Mouse (Mus musculus) limb, embryonic 12.5 days (tissue): Measurements from ENCODE around the gene Xylb. TPM values are rescaled to one million over a fixed set of nuclear protein-coding genes. Genes with fewer than 3 reads are reported as not detected.
A peak's percentile ranks its signal among the peaks of the same experiment; 100 is the strongest.

Experiments used
- ATAC-seq: fragments of 200-750 bp; cut with Nextera tagmentation; 2 replicates; pipeline ENCODE4 v1.8.0; 2017; ENCODE audit warnings: low read depth, moderate TSS enrichment; ENCODE audit not compliant: insufficient number of reproducible peaks, insufficient read depth, low FRiP score, low TSS enrichment
- H3K27ac ChIP-seq: fragments of 300-500 bp; sonication (generic); 2 replicates; pipeline ENCODE4 v1.5.1; 2016; ENCODE audit warnings: mild to moderate bottlenecking, moderate library complexity
- H3K27me3 ChIP-seq: fragments of 300-500 bp; sonication (generic); 2 replicates; pipeline ENCODE4 v1.6.1; 2016; ENCODE audit warnings: mild to moderate bottlenecking, moderate library complexity
- H3K36me3 ChIP-seq: fragments of 300-500 bp; sonication (generic); 2 replicates; pipeline ENCODE4 v1.6.1; 2016; ENCODE audit warnings: mild to moderate bottlenecking, moderate library complexity
- H3K4me1 ChIP-seq: fragments of 300-500 bp; sonication (generic); replicated peaks from 2 replicates; pipeline ENCODE4 v1.6.1; 2016
- H3K4me2 ChIP-seq: fragments of 300-500 bp; sonication (generic); 2 replicates; pipeline ENCODE4 v1.6.1; 2016; ENCODE audit warnings: mild to moderate bottlenecking, moderate library complexity
- H3K4me3 ChIP-seq: fragments of 300-500 bp; sonication (generic); replicated peaks from 2 replicates; pipeline ENCODE4 v1.5.1; 2016; ENCODE audit warnings: mild to moderate bottlenecking
- H3K9ac ChIP-seq: fragments of 300-500 bp; sonication (generic); replicated peaks from 2 replicates; pipeline ENCODE4 v1.6.1; 2016; ENCODE audit warnings: mild to moderate bottlenecking, moderate library complexity
- H3K9me3 ChIP-seq: fragments of 300-500 bp; sonication (generic); 2 replicates; pipeline ENCODE4 v1.6.1; 2016; ENCODE audit warnings: mild to moderate bottlenecking, moderate library complexity
- WGBS: fragments of 180-500 bp; shearing (Covaris S2); methylation state at CpG from one replicate; pipeline ENCODE4 v1.1.7; 2016; 5-methylcytosine and 5-hydroxymethylcytosine counted together
- polyA plus RNA-seq: library from polyadenylated mRNA; unstranded; fragments of >200 nt; fragmentation: Nextera tagmentation; extraction: Ambion mirVana; gene quantifications from 2 replicates; pipeline ENCODE4 v1.2.1, GENCODE M21; 2016

Xylb gene
- polyA plus RNA-seq, 1 experiment from 2014 or later: 7.6 TPM

DNA sequence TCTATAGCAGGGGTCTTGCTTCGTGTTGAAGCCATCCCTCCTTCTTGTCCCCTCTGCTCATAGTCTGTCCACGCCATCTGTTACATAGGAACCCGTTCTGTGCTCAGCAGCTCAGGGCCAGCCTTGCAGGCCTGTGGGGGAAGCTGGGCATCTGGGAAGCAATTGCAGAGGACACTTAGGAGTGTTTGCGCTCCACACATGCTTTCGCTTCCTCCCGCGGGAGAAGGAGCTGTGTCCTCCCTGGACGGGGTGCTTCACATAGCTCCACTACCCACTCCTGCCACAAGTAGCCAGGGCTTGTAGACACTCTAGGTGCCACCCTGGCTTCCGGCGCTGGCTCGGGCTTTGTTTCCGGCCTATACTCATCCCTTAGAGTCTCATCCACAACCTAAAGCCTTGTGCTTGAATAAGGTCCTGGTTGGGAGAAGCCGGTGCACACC, 68.8 kb downstream of the Xylb start:
- H3K4me2 ChIP-seq: no peak overlapping the region
- ATAC-seq: no peak
- H3K9me3 ChIP-seq: no peaks in the 10 kb centered on the region
- no peak overlapping the region for H3K4me3 ChIP-seq
- 0 out of 2 replicates have a peak overlapping the region, but pooled peaks have one; percentile 12 for H3K9ac ChIP-seq
- no peak overlapping the region for H3K27ac ChIP-seq
- WGBS: 90% methylated on average over 13 of the region's 13 CpGs
- H3K4me1 ChIP-seq: peaks cover 54% of the 10 kb centered on the region
- H3K36me3 ChIP-seq: peaks cover 38% of the 10 kb centered on the region
- H3K27me3 ChIP-seq: no peaks in the 10 kb centered on the region

DNA sequence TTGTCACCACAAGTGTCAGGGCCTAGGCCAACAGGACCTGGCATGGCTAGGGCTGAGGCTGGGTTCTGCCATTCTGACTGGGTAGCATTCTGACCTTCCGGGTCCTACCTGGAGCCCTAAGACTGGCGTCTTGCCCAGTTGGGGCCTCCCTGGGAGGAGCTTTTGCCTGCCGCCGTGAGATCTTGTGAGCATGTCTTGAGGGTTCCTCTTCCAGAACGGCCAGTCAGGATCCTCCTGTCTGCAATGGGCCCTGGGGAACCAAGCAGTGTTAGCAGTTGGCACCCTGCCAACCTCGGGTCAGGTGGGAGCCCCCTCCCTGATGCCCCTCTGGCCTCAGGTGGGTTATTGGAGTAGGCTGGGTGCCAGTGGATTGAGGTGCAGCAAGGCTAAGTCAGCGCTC, 69.3 kb downstream of the Xylb start:
- Histone ChIP-seq H3K4me1 (peaks cover 54% of the 10 kb centered on the region), H3K4me2 (no peak overlapping the region), H3K9ac (no peak overlapping the region; the same call in 1 of the 2 replicates), H3K36me3 (peaks cover 43% of the 10 kb centered on the region), H3K27me3 (no peaks in the 10 kb centered on the region), H3K27ac (no peak overlapping the region), H3K4me3 (no peak overlapping the region), H3K9me3 (no peaks in the 10 kb centered on the region)
- WGBS: 69% methylated on average over 7 of the region's 7 CpGs
- no peak for ATAC-seq

DNA sequence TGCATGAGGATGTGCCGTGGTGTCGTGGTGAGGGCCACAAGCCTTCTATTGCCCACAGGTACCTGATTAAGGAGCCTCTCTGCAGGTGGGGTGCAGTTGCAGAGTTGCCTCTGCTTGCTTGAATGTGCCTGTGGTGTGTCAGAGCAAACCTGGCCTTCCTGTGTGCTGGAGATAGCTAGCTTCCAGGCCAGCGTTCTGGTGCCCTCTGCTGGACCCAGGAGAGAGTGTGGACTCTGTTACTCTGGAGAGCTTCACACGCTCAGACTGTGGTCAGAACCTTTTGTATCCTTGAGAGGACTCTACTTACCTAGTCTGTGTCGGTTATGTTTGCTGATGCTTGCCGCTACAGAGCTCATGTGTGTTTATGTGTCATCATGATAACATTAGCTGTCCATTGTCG, 73.1 kb downstream of the Xylb start:
- peaks cover 79% of the 10 kb centered on the region for H3K36me3 ChIP-seq
- ATAC-seq: no peak; the same call in 1 of the 2 replicates

DNA sequence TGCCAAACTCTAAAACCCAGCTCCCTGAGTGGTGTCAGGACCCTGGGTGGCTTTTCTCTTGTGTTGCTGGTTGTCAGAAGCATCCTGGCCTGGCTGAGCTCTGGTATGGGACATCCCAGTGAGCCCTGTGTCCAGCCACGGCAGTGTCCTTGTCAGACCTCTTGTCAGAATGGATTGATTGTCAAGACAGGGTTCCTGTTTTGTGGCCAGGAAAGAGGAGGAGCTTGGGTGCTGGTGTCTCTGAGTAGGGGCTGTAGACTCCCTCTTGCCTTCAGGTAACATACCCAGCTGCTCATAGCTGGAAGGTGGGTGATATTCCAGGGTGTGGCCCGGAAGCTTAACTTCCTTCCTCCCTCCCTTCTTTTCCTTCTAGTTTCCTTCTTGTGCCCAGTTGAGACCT, 78.7 kb downstream of the Xylb start:
- H3K27me3 ChIP-seq: no peaks in the 10 kb centered on the region
- H3K9me3 ChIP-seq: no peaks in the 10 kb centered on the region
- no peak overlapping the region for H3K4me2 ChIP-seq
- 74% methylated on average over 2 of the region's 2 CpGs for WGBS
- H3K4me1 ChIP-seq: no peaks in the 10 kb centered on the region
- H3K27ac ChIP-seq: no peak overlapping the region
- H3K4me3 ChIP-seq: no peak overlapping the region
- H3K9ac ChIP-seq: no peak overlapping the region
- H3K36me3 ChIP-seq: peaks cover 96% of the 10 kb centered on the region
- no peak for ATAC-seq

More for the DNA sequence above, 73.1 kb downstream of the Xylb start:
- H3K4me2 ChIP-seq: no peak overlapping the region
- 61% methylated on average over 7 of the region's 7 CpGs for WGBS
- H3K9me3 ChIP-seq: no peaks in the 10 kb centered on the region
- no peak overlapping the region for H3K4me3 ChIP-seq
- peaks cover 21% of the 10 kb centered on the region for H3K4me1 ChIP-seq
- no peak overlapping the region for H3K27ac ChIP-seq
- no peak overlapping the region for H3K9ac ChIP-seq
- no peaks in the 10 kb centered on the region for H3K27me3 ChIP-seq

DNA sequence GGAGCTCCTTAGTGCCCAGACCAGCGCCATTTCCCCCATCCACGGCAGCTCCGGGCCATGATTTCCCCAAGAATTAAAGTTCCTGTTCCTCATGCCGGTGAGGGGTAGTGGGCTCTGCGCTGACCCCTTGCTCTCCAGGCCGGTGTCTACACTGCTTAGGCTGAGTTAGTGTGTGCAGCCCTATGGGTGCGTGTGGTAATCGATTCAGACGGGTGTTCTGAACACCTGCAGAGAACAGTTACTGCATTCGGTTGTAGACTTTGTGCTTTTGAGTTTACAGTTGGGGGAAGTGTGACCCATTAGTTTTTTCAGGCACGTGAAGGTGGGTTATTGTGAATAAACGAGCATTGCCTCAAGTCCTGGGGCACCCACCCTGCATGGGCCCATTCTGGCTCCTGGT, 80.9 kb downstream of the Xylb start:
- no peak overlapping the region for H3K4me3 ChIP-seq
- H3K4me1 ChIP-seq: no peaks in the 10 kb centered on the region
- H3K36me3 ChIP-seq: peaks cover 78% of the 10 kb centered on the region
- no peak overlapping the region for H3K9ac ChIP-seq
- H3K27ac ChIP-seq: no peak overlapping the region
- no peak for ATAC-seq
- no peaks in the 10 kb centered on the region for H3K27me3 ChIP-seq
- no peaks in the 10 kb centered on the region for H3K9me3 ChIP-seq
- WGBS: 90% methylated on average over 12 of the region's 12 CpGs
- no peak overlapping the region for H3K4me2 ChIP-seq

DNA sequence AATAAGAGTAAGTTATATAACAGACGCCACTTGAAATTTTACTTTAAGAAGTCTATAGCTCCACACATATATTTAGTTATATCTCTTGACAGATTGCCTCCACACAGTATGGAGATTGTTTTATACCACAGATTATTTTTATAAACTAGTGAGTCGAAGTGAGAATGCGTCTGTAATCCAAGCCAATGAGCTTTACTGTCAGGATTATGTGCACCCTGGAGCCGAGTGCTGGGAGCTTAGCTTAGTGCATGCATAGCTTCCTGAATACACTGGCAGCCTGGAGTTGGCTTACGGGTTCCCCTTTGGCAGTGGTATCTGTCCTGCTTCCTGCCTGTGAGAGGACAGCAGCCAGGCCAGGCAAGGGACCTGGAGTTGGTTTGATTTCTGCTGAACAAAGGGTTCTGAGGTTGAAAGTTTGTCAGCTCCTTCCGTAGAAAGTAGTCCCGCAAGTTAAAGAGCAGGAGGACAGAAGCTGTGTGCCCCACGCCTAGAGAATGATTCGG, 81.4 kb downstream of the Xylb start:
- no peaks in the 10 kb centered on the region for H3K4me1 ChIP-seq
- no peaks in the 10 kb centered on the region for H3K9me3 ChIP-seq
- no peak overlapping the region for H3K27ac ChIP-seq
- no peak overlapping the region for H3K4me3 ChIP-seq
- H3K9ac ChIP-seq: no peak overlapping the region
- no peak overlapping the region for H3K4me2 ChIP-seq
- WGBS: 92% methylated on average over 9 of the region's 9 CpGs
- no peaks in the 10 kb centered on the region for H3K27me3 ChIP-seq
- peaks cover 73% of the 10 kb centered on the region for H3K36me3 ChIP-seq
- ATAC-seq: no peak

Other genes with a start within 250 kb of the Xylb start
- 1.5 TPM in 2 replicates for gene Acaa1b, start 200.3 kb upstream of the Xylb start, polyA plus RNA-seq
- gene Gm47289, start 198.2 kb upstream of the Xylb start, polyA plus RNA-seq: not detected in 2 replicates
- gene Slc22a13, start 148.3 kb upstream of the Xylb start, polyA plus RNA-seq: not detected in 2 replicates
- 16.0 and 17.0 TPM in 2 replicates for gene Oxsr1, start 35.0 kb upstream of the Xylb start, polyA plus RNA-seq
- 81.3 and 81.6 TPM in 2 replicates for gene Acaa1a, start 17.7 kb upstream of the Xylb start, polyA plus RNA-seq
- gene Myd88, start 16.0 kb upstream of the Xylb start, polyA plus RNA-seq: 9.2 and 9.9 TPM in 2 replicates
- not detected in 2 replicates for gene Slc22a14, start 8.2 kb downstream of the Xylb start, polyA plus RNA-seq
- 48.9 and 50.5 TPM in 2 replicates for gene Acvr2b, start 44.7 kb downstream of the Xylb start, polyA plus RNA-seq
- gene Exog, start 87.6 kb downstream of the Xylb start, polyA plus RNA-seq: 48.5 and 50.8 TPM in 2 replicates
- gene Scn5a, start 221.6 kb downstream of the Xylb start, polyA plus RNA-seq: 0.05 and 0.06 TPM in 2 replicates